Mouse (Mus musculus): ENCODE measurements at regions not wholly inside any gene's neighbourhood (a gene's known extent, or its start where the extent isn't known, plus 50 kb on each side); places are given as distances from the start of the nearest gene placed in this dataset.

GRCm38 (mm10) chr14:68973636-68974101 is 320.4 kb downstream of the Synb start:
- DNase-seq (ENCODE audit: low read depth), result no peak

DNA sequence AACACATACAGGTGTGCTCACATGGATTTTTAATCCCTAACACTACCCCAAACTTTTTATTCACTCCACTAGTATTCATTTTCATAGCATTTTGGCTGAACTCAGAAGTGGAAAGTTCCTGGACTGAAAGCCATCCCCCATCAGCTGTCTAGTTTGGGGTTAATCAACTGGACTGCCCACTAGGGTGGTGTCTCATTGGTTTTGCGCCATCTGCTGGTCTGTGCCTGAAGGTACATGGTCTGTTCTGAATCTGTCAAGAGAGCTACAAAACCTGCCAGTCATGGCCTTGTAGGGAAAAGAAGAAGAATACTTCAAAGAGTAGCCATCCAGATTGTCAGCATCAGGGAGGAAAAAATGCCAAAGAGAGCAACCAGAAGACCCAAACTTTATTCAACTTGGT is 327.3 kb downstream of the Synb start:
- DNase-seq (ENCODE audit: low read depth), result peak; percentile 49

GRCm38 (mm10) chr14:68954577-68955460 is 339.3 kb downstream of the Synb start:
- no peak for DNase-seq (ENCODE audit: low read depth)

- no peak for DNase-seq (ENCODE audit: low read depth)
These were observed 348.2 kb downstream of the Synb start for GRCm38 (mm10) chr14:68945906-68946305.

- no peak for DNase-seq (ENCODE audit: low read depth)
These were observed 348.7 kb downstream of the Synb start for GRCm38 (mm10) chr14:68945434-68945833.

- DNase-seq (ENCODE audit: low read depth), result no peak
These were observed 352.3 kb downstream of the Synb start for GRCm38 (mm10) chr14:68941759-68942158.

DNA sequence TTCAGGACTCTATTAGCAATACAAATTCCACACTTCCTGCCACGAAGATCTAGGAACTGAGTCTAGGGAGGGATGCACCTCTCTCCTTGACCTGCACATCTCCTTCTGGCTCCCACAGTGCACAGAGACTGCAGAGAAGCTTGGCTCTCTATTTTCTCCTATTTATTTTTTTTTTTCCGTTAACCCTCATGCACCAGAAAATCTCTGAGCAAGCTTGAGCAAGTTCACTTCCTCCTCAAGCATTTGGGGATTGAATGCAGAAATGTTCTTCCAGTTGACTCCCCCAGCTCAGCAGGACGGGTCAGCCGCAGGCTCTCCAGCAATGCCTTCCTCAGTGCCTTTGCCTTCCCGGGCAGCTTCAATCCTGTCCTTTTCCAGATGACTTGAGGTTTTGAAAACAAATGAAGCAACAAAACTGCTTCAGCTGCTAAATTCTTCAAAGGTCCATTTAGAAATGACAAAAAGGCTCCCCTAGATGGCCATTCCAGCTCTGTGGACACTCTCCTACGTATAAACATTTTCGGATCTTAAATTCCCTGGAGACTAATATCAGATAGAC is 352.9 kb downstream of the Synb start:
- DNase-seq (ENCODE audit: low read depth), result no peak

DNA sequence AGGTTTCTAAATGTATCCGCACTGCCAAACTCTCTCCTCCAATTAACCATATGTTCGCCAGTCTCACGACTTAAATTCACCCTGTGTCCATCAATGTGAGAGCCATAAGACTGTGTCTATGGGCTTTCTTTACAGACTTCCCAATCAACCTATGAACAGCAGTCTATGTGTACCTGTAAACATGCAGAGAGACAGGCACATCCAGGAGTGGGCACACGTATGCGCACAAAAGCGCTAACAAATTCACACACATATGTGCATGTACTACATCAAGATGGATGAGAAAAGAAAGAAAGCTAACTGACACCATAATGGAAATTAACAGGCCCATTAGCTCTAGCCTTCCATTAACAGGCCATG is 358.8 kb downstream of the Synb start:
- no peak for DNase-seq (ENCODE audit: low read depth)

DNA sequence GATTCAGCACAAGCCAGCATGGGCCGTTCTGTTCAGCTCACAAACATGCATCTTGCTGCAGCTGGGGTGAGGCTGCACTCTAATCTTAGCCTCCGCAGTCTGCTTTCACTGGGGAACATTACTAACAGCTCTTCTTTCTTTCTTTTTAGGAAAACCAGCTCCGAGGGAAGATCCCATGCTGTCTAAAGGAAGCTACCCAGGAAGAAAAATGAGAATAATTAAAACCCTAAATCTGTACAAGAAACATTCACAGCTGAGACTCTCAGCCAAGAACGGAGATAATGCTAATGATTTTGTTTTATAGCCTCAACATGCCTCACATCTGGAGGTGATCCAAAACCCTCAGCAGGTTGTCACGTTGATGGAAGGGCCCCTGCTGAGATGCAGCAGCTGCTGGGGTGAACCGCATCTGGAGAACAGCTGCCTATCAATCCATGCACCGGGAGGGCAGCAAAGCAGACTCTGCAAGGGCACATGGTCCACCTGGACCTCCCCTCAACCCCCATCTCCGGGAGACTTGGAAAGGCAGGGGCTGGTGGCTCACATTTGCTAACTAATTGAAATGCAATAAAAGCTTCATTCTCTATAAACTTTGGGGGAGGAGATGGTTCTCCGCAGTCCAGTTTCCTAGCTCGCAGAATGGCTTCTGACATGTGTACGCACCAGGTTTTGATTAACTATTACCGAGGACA is 359.3 kb downstream of the Synb start:
- no peak for DNase-seq (ENCODE audit: low read depth)

DNA sequence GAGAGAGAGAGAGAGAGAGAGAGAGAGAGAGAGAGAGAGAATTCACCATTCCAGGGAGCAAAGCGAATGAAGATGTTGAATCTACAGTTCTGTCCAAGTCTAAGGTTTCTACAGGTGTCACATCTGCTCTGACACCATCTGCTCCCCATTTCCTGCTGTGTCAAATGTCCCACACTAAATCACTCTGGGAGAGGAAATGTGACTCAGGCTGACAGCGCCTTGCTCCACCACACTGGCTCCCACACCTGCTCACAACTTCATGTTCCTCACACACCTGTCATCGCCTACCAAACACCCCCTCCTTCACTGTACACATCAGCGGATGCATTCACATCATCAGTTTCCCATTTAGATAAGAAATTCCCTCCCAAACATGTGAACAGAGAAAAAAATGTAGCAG is 366.3 kb downstream of the Synb start:
- DNase-seq (ENCODE audit: low read depth), result no peak

- DNase-seq (ENCODE audit: low read depth), result no peak
These were observed 371.0 kb downstream of the Synb start for GRCm38 (mm10) chr14:68923054-68923453.

DNA sequence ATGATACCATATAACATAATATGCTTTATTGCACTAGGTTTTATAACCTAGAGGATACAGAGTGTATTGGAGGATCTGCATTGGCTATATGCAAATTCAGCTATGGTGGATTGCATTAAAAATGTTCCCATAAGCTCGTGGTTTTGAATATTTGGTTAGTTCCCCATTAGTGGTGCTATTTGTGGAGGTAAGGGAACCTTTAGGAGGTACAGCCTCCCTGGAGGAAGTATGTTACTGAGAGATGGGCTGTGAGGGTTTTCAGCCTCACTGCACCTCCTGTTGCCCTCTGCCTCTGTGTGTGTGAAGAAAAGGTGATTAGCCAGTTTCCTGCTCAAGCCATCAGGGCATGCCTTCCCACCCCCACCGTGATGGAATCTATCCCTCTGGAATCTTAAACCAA is 372.1 kb downstream of the Synb start:
- DNase-seq (ENCODE audit: low read depth), result no peak

- DNase-seq (ENCODE audit: low read depth), result no peak
These were observed 375.5 kb downstream of the Synb start for GRCm38 (mm10) chr14:68918526-68919045.

DNA sequence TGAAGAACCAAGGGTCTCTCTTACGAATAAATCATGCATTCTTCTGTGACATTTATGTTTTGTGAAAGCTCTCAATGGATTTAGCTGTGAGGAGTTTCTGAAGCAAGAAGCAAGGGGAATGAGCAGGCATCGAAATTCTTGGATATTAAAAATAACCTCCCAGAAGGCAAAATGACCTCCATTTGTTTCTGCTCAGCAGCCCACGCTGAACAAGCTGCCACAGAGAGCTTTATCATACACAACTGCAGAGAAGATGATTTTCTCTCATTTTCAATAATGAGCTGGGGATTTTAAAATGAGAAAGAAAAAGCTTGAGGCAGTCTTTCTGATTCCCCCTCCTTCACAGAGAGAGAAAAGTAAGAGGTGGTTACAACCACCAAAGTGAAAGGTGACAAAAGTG is 394.2 kb downstream of the Synb start:
- DNase-seq (ENCODE audit: low read depth), result no peak

DNA sequence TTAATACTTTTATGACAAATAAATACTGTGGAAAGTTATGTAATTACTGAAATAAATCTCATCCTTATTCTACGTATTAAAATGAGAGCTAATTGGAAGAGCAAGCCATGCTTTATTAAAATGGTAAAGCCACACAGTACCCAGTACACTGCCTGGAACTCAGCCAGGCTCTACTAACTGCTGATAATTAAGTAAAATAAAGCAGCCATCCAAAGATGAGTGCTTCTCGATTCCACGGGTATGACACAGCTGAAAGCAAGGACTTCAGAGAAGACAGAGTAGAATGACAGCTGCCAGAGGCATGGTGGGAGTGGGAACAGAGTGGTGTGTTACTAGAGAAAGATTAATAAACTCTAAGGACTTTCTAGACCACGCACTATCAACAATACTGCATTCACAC is 416.9 kb downstream of the Synb start:
- DNase-seq (ENCODE audit: low read depth), result no peak

DNA sequence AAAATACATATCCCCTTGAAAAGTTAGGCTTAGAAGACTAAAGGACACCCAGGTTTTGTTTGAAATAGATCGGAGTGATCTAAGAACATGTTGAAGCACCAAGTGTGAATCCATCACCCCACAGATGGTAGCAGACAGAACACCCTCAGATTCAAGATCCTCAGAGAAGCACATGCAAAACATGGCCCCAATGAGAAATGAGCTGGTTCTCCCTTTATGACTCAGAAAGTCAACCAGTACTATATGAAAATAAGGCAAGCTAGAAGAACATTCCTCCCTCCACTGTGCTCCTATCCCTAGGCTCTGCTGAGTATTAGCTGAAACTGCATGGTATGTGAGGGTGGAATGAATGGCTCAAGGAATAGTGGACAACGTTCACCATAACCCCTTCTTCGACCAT is 433.0 kb downstream of the Synb start:
- no peak for DNase-seq (ENCODE audit: low read depth)

DNA sequence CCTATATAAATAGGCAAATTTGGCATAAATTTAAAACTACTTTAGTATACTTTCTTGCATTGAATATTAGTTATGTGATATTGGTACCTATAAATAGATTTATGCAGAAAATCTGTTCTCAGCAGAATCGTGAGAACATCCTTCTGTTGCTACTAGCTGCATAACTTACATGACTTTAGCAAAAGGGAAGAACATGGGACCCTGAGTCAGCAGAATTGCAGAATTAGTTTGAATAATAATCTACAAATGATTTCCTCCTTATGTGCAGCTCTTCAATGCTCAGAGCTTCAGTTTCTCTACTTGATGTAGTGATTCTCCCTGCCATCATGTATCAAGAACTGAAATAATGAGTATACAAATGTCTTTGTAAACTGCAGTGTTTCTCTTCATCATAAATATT is 436.2 kb downstream of the Synb start:
- DNase-seq (ENCODE audit: low read depth), result no peak

DNA sequence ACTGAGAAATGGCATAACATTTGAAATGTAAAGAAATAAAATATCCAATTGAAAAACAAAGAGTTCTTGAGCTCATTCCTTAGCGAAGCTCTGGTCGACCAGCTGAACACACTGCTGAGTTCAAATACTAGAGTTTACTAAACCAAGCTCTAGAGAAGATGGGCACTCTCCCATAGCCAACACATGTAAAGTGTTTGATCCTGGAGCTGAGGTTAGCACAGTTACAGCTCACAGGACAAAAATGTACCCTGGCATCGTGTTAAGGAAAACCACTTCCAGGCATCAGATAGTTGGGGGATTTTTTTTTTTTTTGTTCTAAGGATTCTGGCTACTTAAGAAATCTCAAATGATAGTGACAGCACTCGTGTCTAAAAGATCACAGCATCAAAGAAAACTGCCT is 445.6 kb downstream of the Synb start:
- DNase-seq (ENCODE audit: low read depth), result no peak

DNA sequence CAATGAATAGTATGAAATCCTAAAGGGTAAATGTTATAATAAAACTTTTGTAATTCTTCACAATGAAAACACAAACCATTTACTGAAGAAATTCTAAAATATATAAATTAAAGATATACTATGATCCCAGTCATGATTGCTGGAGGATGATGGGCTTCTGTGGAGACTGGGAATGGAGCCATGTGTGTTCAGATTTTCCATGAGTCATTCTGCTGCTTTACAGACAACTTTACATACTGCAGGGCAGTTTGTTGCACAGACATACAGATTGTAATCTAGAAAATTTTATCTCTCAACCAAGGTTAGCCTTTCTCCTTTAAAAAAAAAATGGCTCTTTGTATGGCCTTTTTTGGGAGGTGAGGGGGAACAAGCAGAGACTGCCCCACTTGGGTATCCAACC is 446.5 kb downstream of the Synb start:
- no peak for DNase-seq (ENCODE audit: low read depth)

DNA sequence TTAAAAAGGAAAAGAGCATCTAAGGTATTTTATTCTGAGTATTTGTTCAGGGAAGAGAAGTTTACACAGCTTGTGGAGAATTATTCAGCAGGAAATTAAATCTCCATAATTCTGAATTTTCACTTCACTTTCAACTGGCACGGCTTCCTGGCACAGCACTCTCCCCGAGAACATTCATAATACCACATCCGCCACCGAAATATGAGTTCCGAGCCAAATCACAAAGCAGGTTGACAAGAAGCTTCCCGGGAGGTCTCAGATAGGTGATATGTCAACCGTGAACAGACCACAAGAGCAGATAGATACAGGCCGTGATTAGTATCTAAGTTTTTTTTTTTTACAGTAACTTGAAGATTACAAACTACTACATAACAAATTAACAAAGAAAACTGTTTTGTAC is 473.9 kb downstream of the Synb start:
- DNase-seq (ENCODE audit: low read depth), result no peak

DNA sequence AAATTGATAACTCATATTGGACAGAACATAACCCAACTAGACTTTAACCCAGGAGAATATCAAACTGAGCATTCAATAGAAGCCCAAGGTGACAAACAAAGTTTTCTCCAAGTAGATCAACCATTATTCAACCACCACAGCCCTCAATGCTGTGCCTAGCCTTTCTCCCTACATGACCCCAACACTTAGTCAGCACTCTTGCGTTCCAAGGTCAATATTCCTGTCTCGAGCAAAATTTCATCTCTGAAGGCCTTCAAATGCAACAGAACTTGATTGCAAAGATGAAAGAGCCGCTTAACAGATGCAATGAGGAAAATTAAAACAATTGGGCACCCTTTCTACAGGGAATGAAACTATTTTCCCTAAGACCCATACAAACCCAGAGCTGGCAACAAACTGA is 485.1 kb downstream of the Synb start:
- DNase-seq (ENCODE audit: low read depth), result no peak

GRCm38 (mm10) chr14:68807918-68808317 is 486.2 kb downstream of the Synb start:
- DNase-seq (ENCODE audit: low read depth), result no peak

- DNase-seq (ENCODE audit: low read depth), result no peak
These were observed 487.5 kb downstream of the Synb start for GRCm38 (mm10) chr14:68806646-68807045.

Measured in induced T-regulatory cell, adult 2 months (primary cell).